Mouse (Mus musculus) ES-E14 (cell line): ENCODE results near the gene Prpf4b.

Source experiments
- HCFC1 ChIP-seq: IDR thresholded peaks from 2 replicates; pipeline ENCODE4 v1.6.1; 2012; ENCODE audit warnings: low read length, inconsistent platforms, borderline replicate concordance; ENCODE audit not compliant: insufficient read depth
- ZC3H11A ChIP-seq: IDR thresholded peaks from 2 replicates; pipeline ENCODE4 v1.6.1; 2012; ENCODE audit warnings: low read depth, mild to moderate bottlenecking, inconsistent platforms, low read length, borderline replicate concordance
- ZNF384 ChIP-seq: IDR thresholded peaks from 2 replicates; pipeline ENCODE4 v1.6.1; 2012; ENCODE audit warnings: low read depth, low read length, inconsistent platforms

DNA sequence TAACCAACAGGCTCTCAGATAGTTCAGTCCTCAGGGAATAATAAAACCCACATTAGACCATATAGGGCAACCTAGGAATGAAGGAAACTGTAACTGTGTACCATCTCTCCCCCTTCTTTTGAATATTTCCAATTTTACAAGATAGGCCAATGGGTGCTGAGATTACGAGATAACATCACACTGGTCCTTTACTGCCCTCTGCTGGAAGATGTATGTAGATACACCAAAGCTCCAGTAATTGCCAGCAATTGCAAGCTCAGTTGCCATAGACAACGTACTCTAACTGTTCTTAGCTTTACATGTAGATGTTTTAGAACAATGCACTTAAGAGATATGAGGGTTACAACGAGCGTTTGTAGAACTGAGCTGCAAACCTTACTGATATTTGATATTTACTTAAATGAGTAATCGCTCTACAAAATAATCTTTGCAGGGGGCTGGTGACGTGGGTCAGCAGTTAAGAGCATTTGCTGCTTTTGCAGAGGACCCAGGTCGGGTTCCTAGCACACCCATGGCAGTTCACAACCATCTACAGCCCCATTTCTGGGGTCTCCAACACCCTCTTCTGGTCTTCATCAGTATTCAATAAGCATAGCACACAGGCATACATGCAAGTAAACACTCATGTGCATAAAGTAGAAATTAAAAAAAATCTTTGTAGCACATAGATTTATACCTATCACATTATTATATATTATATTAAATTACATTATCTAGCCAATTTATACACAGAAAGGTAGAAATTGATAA, 10.5 kb upstream of the Prpf4b start:
- TF ChIP-seq HCFC1 = no peak
- TF ChIP-seq ZC3H11A = peak; percentile 93
- no peak for TF ChIP-seq ZNF384
